Mouse (Mus musculus) stomach, adult 2 months (tissue): ENCODE results near the gene Il12rb2. TPM values are rescaled to one million over a fixed set of nuclear protein-coding genes. Genes with fewer than 3 reads are reported as not detected.

Experiments
- polyA plus RNA-seq: library from polyadenylated mRNA; depleted of rRNA; stranded (reverse); fragments of >200 nt; gene quantifications from 2 replicates; pipeline ENCODE4 v1.2.3, GENCODE M21; 2012; rRNA removed

Il12rb2 gene
- 0.03 and 0.04 TPM in 2 replicates for polyA plus RNA-seq

DNA sequence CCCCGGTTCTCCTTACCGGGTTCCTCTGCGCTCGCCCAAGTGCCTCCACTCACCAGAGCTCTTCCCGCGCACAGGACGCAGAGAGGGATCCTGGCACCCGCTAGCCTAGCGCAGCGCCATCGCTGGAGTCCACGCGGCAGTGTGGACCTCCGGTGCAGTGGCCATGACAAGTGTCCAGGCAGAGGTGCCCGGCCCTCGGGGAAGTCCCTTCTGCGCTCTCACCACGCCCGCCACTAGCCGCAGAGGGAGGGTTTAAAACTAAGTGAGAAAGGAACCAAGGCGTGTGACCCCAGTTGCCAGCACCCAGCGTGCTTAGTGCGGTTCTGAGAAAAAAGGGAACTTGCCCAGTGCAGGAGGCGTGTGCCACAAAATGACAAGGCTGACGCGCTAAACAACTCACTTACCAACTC is at the start of gene Il12rb2:
Gene Il12rb2, minus strand, starts transcription at position 207 of the 410 bp plus-strand sequence.

Other genes starting within 250 kb of the Il12rb2 start
- 11.5 and 21.2 TPM in 2 replicates for gene Serbp1, start 138.0 kb downstream of the Il12rb2 start, polyA plus RNA-seq
- not detected in 2 replicates for gene Il23r, start 115.7 kb upstream of the Il12rb2 start, polyA plus RNA-seq
- gene Tacstd2, start 159.6 kb upstream of the Il12rb2 start, polyA plus RNA-seq: 76.0 and 85.7 TPM in 2 replicates